Mouse (Mus musculus): ENCODE data around the gene Hyal3.

- TF ChIP-seq POLR2A (IDR thresholded peaks at IDR 0.05; ENCODE audit: low read depth, low read length), result peak; percentile 49
- TF ChIP-seq CTCF (conservative IDR thresholded peaks at IDR 0.05; ENCODE audit: insufficient read depth, insufficient read length, low read depth, low read length), result no peak
Measured at GRCm38 (mm10) chr9:107533791-107534407, 46.7 kb upstream of the Hyal3 start, which contains the start of gene Tmem115.

Data from kidney, adult 2 months (tissue).